Mouse (Mus musculus) kidney, postnatal 0 days (tissue): Measurements from ENCODE around the gene Lyve1. TPM values are rescaled to one million over a fixed set of nuclear protein-coding genes. Genes with fewer than 3 reads are reported as not detected.

ENCODE experiments used
- ATAC-seq: fragments of 200-750 bp; cut with Nextera tagmentation; replicated peaks from 2 replicates; pipeline ENCODE4 v1.8.0; 2017; ENCODE audit warnings: low read depth, moderate number of reproducible peaks, moderate TSS enrichment, moderate library complexity; ENCODE audit not compliant: low FRiP score
- DNase-seq: peaks from one replicate; pipeline ENCODE4 v3.0.0-alpha.2; 2016; ENCODE audit warnings: low spot score
- H3K27ac ChIP-seq: fragments of 300-500 bp; sonication (generic); 2 replicates; pipeline ENCODE4 v1.5.1; 2014; ENCODE audit warnings: mild to moderate bottlenecking
- H3K27me3 ChIP-seq: fragments of 300-500 bp; sonication (generic); 2 replicates; pipeline ENCODE4 v1.6.1; 2014; ENCODE audit warnings: low read length, mixed read lengths; ENCODE audit not compliant: insufficient read depth
- H3K36me3 ChIP-seq: fragments of 300-500 bp; sonication (generic); 2 replicates; pipeline ENCODE4 v1.6.1; 2014; ENCODE audit warnings: low read length, mixed read lengths; ENCODE audit not compliant: insufficient read depth
- H3K4me1 ChIP-seq: fragments of 300-500 bp; sonication (generic); replicated peaks from 2 replicates; pipeline ENCODE4 v1.6.1; 2014; ENCODE audit warnings: antibody characterized with exemption, low read length, mixed read lengths; ENCODE audit not compliant: insufficient read depth
- H3K4me2 ChIP-seq: fragments of 300-500 bp; sonication (generic); 2 replicates; pipeline ENCODE4 v1.6.1; 2014; ENCODE audit warnings: mild to moderate bottlenecking, low read length, moderate library complexity, mixed read lengths
- H3K4me3 ChIP-seq: fragments of 300-500 bp; sonication (generic); replicated peaks from 2 replicates; pipeline ENCODE4 v1.5.1; 2014; ENCODE audit warnings: low read depth, low read length
- H3K9ac ChIP-seq: fragments of 300-500 bp; sonication (generic); 2 replicates; pipeline ENCODE4 v1.6.1; 2014; ENCODE audit warnings: low read depth, low read length
- H3K9me3 ChIP-seq: fragments of 300-500 bp; sonication (generic); replicated peaks from 2 replicates; pipeline ENCODE4 v1.6.1; 2016; ENCODE audit warnings: low read length, inconsistent platforms, mixed read lengths
- CTCF ChIP-seq: IDR thresholded peaks from 2 replicates; pipeline ENCODE4 v1.5.1; 2016; ENCODE audit warnings: antibody characterized with exemption, low read depth, mild to moderate bottlenecking, moderate library complexity
- WGBS: fragments of 180-500 bp; shearing (Covaris S2); extraction: QIAGEN DNeasy Blood & Tissue Kit; methylation state at CpG from one replicate; pipeline ENCODE4 v1.1.7; 2014; 5-methylcytosine and 5-hydroxymethylcytosine counted together
- microRNA-seq: library from miRNA; unstranded; fragments of <30 nt; microRNA quantifications from one replicate; pipeline ENCODE4, GENCODE M21; 2016
- polyA plus RNA-seq: library from polyadenylated mRNA; unstranded; fragments of >200 nt; fragmentation: Nextera tagmentation; extraction: Ambion mirVana; gene quantifications from 2 replicates; pipeline ENCODE4 v1.2.1, GENCODE M21; 2015

Lyve1 gene
- polyA plus RNA-seq, 1 experiment from 2014 or later, result 4.3 TPM

GRCm38 (mm10) chr7:110808962-110809361 lies 54.1 kb downstream of the Lyve1 start:
- Histone ChIP-seq H3K4me1 (no peaks in the 10 kb centered on the region), H3K36me3 (0 out of 2 replicates have a peak, but pooled peaks cover 15% of the 10 kb centered on the region), H3K9me3 (no peaks in the 10 kb centered on the region), H3K27me3 (no peaks in the 10 kb centered on the region), H3K4me3 (no peak overlapping the region), H3K9ac (no peak overlapping the region), H3K27ac (no peak overlapping the region), H3K4me2 (no peak overlapping the region)
- no peak for TF ChIP-seq CTCF
- DNase-seq, result peak; percentile 45
- WGBS, result 48% methylated on average over 3 of the region's 3 CpGs
- ATAC-seq, result no peak

- TF ChIP-seq CTCF, result no peak
- Histone ChIP-seq H3K4me1 (no peaks in the 10 kb centered on the region), H3K9me3 (no peaks in the 10 kb centered on the region), H3K4me3 (no peak overlapping the region), H3K27me3 (no peaks in the 10 kb centered on the region), H3K36me3 (0 out of 2 replicates have a peak, but pooled peaks cover 12% of the 10 kb centered on the region), H3K9ac (no peak overlapping the region), H3K4me2 (no peak overlapping the region), H3K27ac (no peak overlapping the region)
- 87% methylated on average over 13 of the region's 13 CpGs for WGBS
- ATAC-seq (no peak), DNase-seq (no peak)
These were observed 55.5 kb downstream of the Lyve1 start for GRCm38 (mm10) chr7:110807460-110808030.

- no peak overlapping the region for H3K4me2 ChIP-seq
- DNase-seq (no peak), ATAC-seq (no peak)
- WGBS, result 64% methylated on average over 3 of the region's 3 CpGs
- H3K36me3 ChIP-seq, result 0 out of 2 replicates have a peak, but pooled peaks cover 5% of the 10 kb centered on the region
- H3K27me3 ChIP-seq, result no peaks in the 10 kb centered on the region
- H3K4me1 ChIP-seq, result no peaks in the 10 kb centered on the region
- H3K9ac ChIP-seq, result no peak overlapping the region
- no peak for TF ChIP-seq CTCF
- H3K9me3 ChIP-seq, result no peaks in the 10 kb centered on the region
- H3K4me3 ChIP-seq, result no peak overlapping the region
- no peak overlapping the region for H3K27ac ChIP-seq
These were observed 58.8 kb downstream of the Lyve1 start for GRCm38 (mm10) chr7:110804266-110804665.

- H3K9me3 ChIP-seq, result no peaks in the 10 kb centered on the region
- H3K27ac ChIP-seq, result no peak overlapping the region
- no peaks in the 10 kb centered on the region for H3K27me3 ChIP-seq
- H3K4me3 ChIP-seq, result no peak overlapping the region
- H3K4me1 ChIP-seq, result no peaks in the 10 kb centered on the region; the same call in 1 of the 2 replicates
- no peak overlapping the region for H3K9ac ChIP-seq
- WGBS, result 91% methylated on average over 10 of the region's 10 CpGs
- no peak for DNase-seq
- TF ChIP-seq CTCF, result no peak
- H3K36me3 ChIP-seq, result 0 out of 2 replicates have a peak, but pooled peaks cover 5% of the 10 kb centered on the region
- no peak overlapping the region for H3K4me2 ChIP-seq
- no peak for ATAC-seq
These were observed 59.9 kb downstream of the Lyve1 start for GRCm38 (mm10) chr7:110803131-110803530.

- TF ChIP-seq CTCF, result peak; percentile 98
- Histone ChIP-seq H3K27me3 (no peaks in the 10 kb centered on the region), H3K9me3 (no peaks in the 10 kb centered on the region), H3K4me1 (no peaks in the 10 kb centered on the region; the same call in 1 of the 2 replicates), H3K27ac (no peak overlapping the region), H3K9ac (no peak overlapping the region), H3K4me3 (no peak overlapping the region), H3K4me2 (no peak overlapping the region), H3K36me3 (0 out of 2 replicates have a peak, but pooled peaks cover 2% of the 10 kb centered on the region)
- DNase-seq, result peak; percentile 93
- 2% methylated on average over 4 of the region's 4 CpGs for WGBS
- ATAC-seq, result no peak; the same call in 1 of the 2 replicates
These were observed 62.0 kb downstream of the Lyve1 start for GRCm38 (mm10) chr7:110801028-110801427.

Small RNA genes lying within 50 kb of the gene (microRNA-seq; reads per million reads assigned to microRNA genes)
- gene Gm47282, result not detected

Other genes starting within 250 kb of the Lyve1 start
- 26.9 and 27.5 TPM in 2 replicates for gene Sbf2, start 248.3 kb downstream of the Lyve1 start, polyA plus RNA-seq
- gene Adm, start 235.6 kb downstream of the Lyve1 start, polyA plus RNA-seq, result 9.9 and 10.6 TPM in 2 replicates
- gene Ampd3, start 95.0 kb downstream of the Lyve1 start, polyA plus RNA-seq, result 12.7 and 16.3 TPM in 2 replicates
- 17.7 and 20.1 TPM in 2 replicates for gene Rnf141, start 18.8 kb downstream of the Lyve1 start, polyA plus RNA-seq
- gene Mrvi1, start 119.2 kb upstream of the Lyve1 start, polyA plus RNA-seq, result 9.3 and 9.5 TPM in 2 replicates
- gene Ctr9, start 165.7 kb upstream of the Lyve1 start, polyA plus RNA-seq, result 50.5 and 54.9 TPM in 2 replicates
- gene Eif4g2, start 219.8 kb upstream of the Lyve1 start, polyA plus RNA-seq, result 603 and 664 TPM in 2 replicates